Mouse (Mus musculus): ENCODE data around the gene Ptch2. TPM values are rescaled to one million over a fixed set of nuclear protein-coding genes. Genes with fewer than 3 reads are reported as not detected.

Gene Ptch2
- polyA plus RNA-seq, 1 experiment from 2014 or later = 7.1 TPM

- ATAC-seq (ENCODE audit: low FRiP score) = no peak
- Histone ChIP-seq H3K9ac (replicated peaks) (no peak overlapping the region), H3K4me3 (replicated peaks) (no peak overlapping the region), H3K27ac (replicated peaks) (no peak overlapping the region), H3K4me1 (peaks cover 36% of the 10 kb centered on the region), H3K27me3 (replicated peaks) (no peaks in the 10 kb centered on the region), H3K4me2 (no peak overlapping the region), H3K9me3 (replicated peaks) (no peaks in the 10 kb centered on the region), H3K36me3 (peaks cover 11% of the 10 kb centered on the region)
- 85% methylated on average over 7 of the region's 9 CpGs for WGBS
These were observed 27.8 kb downstream of the Ptch2 start for GRCm38 (mm10) chr4:117123546-117124217.

GRCm38 (mm10) chr4:117124218-117124517 is 28.3 kb downstream of the Ptch2 start:
- Histone ChIP-seq H3K27ac (replicated peaks) (no peak overlapping the region), H3K4me2 (no peak overlapping the region)
- 85% methylated on average over 3 of the region's 3 CpGs for WGBS

GRCm38 (mm10) chr4:117124518-117125347 is 28.9 kb downstream of the Ptch2 start:
- ATAC-seq (ENCODE audit: low FRiP score) = no peak
- Histone ChIP-seq H3K9me3 (replicated peaks) (no peaks in the 10 kb centered on the region), H3K4me3 (replicated peaks) (no peak overlapping the region), H3K27ac (replicated peaks) (peak overlapping the region; percentile 76), H3K9ac (replicated peaks) (peak overlapping the region; percentile 43; the same call in 1 of the 2 replicates), H3K36me3 (peaks cover 21% of the 10 kb centered on the region), H3K27me3 (replicated peaks) (no peaks in the 10 kb centered on the region), H3K4me1 (peaks cover 30% of the 10 kb centered on the region), H3K4me2 (peak overlapping the region; percentile 13)
- 70% methylated on average over 14 of the region's 14 CpGs for WGBS

More at GRCm38 (mm10) chr4:117124218-117124517, 28.3 kb downstream of the Ptch2 start:
- Histone ChIP-seq H3K4me1 (peaks cover 36% of the 10 kb centered on the region), H3K4me3 (replicated peaks) (no peak overlapping the region), H3K9me3 (replicated peaks) (no peaks in the 10 kb centered on the region), H3K9ac (replicated peaks) (no peak overlapping the region), H3K36me3 (peaks cover 16% of the 10 kb centered on the region), H3K27me3 (replicated peaks) (no peaks in the 10 kb centered on the region)
- no peak for ATAC-seq (ENCODE audit: low FRiP score)

GRCm38 (mm10) chr4:117125348-117125909 is 29.6 kb downstream of the Ptch2 start, which contains the start of gene Btbd19:
Btbd19 (minus strand) TSS chr4:117125725.
- no peaks in the 10 kb centered on the region for H3K27me3 ChIP-seq (replicated peaks)
- H3K36me3 ChIP-seq = peaks cover 28% of the 10 kb centered on the region
- 29% methylated on average over 8 of the region's 8 CpGs for WGBS
- no peaks in the 10 kb centered on the region for H3K9me3 ChIP-seq (replicated peaks)
- H3K4me1 ChIP-seq = peaks cover 27% of the 10 kb centered on the region
- peak within 1 kb of the TSS; percentile 76 for H3K27ac ChIP-seq (replicated peaks)
- 0 out of 2 replicates have a peak, but pooled peaks have one; percentile 10 for ATAC-seq (ENCODE audit: low FRiP score)
- peak within 1 kb of the TSS; percentile 13 for H3K4me2 ChIP-seq
- H3K4me3 ChIP-seq (replicated peaks) = no peak within 1 kb of the TSS
- H3K9ac ChIP-seq (replicated peaks) = peak within 1 kb of the TSS; percentile 43

- H3K27me3 ChIP-seq (replicated peaks) = no peaks in the 10 kb centered on the region
- no peak overlapping the region for H3K4me3 ChIP-seq (replicated peaks)
- 54% methylated on average over 15 of the region's 15 CpGs for WGBS
- peaks cover 24% of the 10 kb centered on the region for H3K4me1 ChIP-seq
- H3K36me3 ChIP-seq = peaks cover 34% of the 10 kb centered on the region
- no peak overlapping the region; the same call in 1 of the 2 replicates for H3K4me2 ChIP-seq
- H3K9ac ChIP-seq (replicated peaks) = peak overlapping the region; percentile 43
- H3K27ac ChIP-seq (replicated peaks) = peak overlapping the region; percentile 76
- no peak for ATAC-seq (ENCODE audit: low FRiP score)
- H3K9me3 ChIP-seq (replicated peaks) = no peaks in the 10 kb centered on the region
These were observed 30.2 kb downstream of the Ptch2 start for GRCm38 (mm10) chr4:117125910-117126674.

- no peak within 1 kb of the TSS for H3K4me3 ChIP-seq (replicated peaks)
- no peak for ATAC-seq (ENCODE audit: low FRiP score)
- H3K4me2 ChIP-seq = peak within 1 kb of the TSS; percentile 13; the same call in 1 of the 2 replicates
- peaks cover 39% of the 10 kb centered on the region for H3K36me3 ChIP-seq
- 88% methylated on average over 9 of the region's 9 CpGs for WGBS
- no peaks in the 10 kb centered on the region for H3K9me3 ChIP-seq (replicated peaks)
- H3K9ac ChIP-seq (replicated peaks) = peak within 1 kb of the TSS; percentile 43
- H3K4me1 ChIP-seq = peaks cover 26% of the 10 kb centered on the region
- H3K27ac ChIP-seq (replicated peaks) = peak within 1 kb of the TSS; percentile 76
- H3K27me3 ChIP-seq (replicated peaks) = no peaks in the 10 kb centered on the region
These were observed 30.9 kb downstream of the Ptch2 start, which contains the start of gene Tctex1d4 for GRCm38 (mm10) chr4:117126675-117127290. Tctex1d4 (plus strand) TSS chr4:117126794.

- WGBS = 89% methylated on average over 33 of the region's 33 CpGs
- no peak overlapping the region for H3K4me2 ChIP-seq
- H3K36me3 ChIP-seq = peaks cover 39% of the 10 kb centered on the region
- no peaks in the 10 kb centered on the region for H3K27me3 ChIP-seq (replicated peaks)
- H3K27ac ChIP-seq (replicated peaks) = no peak overlapping the region
- peaks cover 40% of the 10 kb centered on the region for H3K4me1 ChIP-seq
- H3K9ac ChIP-seq (replicated peaks) = no peak overlapping the region
- ATAC-seq (ENCODE audit: low FRiP score) = no peak
- H3K9me3 ChIP-seq (replicated peaks) = no peaks in the 10 kb centered on the region
- H3K4me3 ChIP-seq (replicated peaks) = no peak overlapping the region
These were observed 32.3 kb downstream of the Ptch2 start for GRCm38 (mm10) chr4:117127991-117128686.

GRCm38 (mm10) chr4:117130790-117131189 is 34.9 kb downstream of the Ptch2 start:
- no peak for ATAC-seq (ENCODE audit: low FRiP score)
- Histone ChIP-seq H3K9ac (replicated peaks) (no peak overlapping the region), H3K36me3 (peaks cover 39% of the 10 kb centered on the region), H3K27me3 (replicated peaks) (no peaks in the 10 kb centered on the region), H3K4me1 (peaks cover 35% of the 10 kb centered on the region), H3K27ac (replicated peaks) (no peak overlapping the region), H3K4me2 (no peak overlapping the region), H3K4me3 (replicated peaks) (no peak overlapping the region), H3K9me3 (replicated peaks) (no peaks in the 10 kb centered on the region)
- WGBS = 40% methylated on average over 6 of the region's 6 CpGs

- no peak for ATAC-seq (ENCODE audit: low FRiP score)
- H3K9ac ChIP-seq (replicated peaks) = no peak overlapping the region
- no peak overlapping the region for H3K27ac ChIP-seq (replicated peaks)
- no peaks in the 10 kb centered on the region for H3K27me3 ChIP-seq (replicated peaks)
- no peak overlapping the region for H3K4me3 ChIP-seq (replicated peaks)
- H3K9me3 ChIP-seq (replicated peaks) = no peaks in the 10 kb centered on the region
- H3K4me1 ChIP-seq = peaks cover 33% of the 10 kb centered on the region
- H3K36me3 ChIP-seq = peaks cover 39% of the 10 kb centered on the region
- WGBS = 55% methylated on average over 6 of the region's 6 CpGs
- H3K4me2 ChIP-seq = 0 out of 2 replicates have a peak overlapping the region, but pooled peaks have one; percentile 73
These were observed 35.3 kb downstream of the Ptch2 start for GRCm38 (mm10) chr4:117131198-117131597.

GRCm38 (mm10) chr4:117131890-117132793 is 36.3 kb downstream of the Ptch2 start:
- WGBS = 10% methylated on average over 7 of the region's 7 CpGs
- Histone ChIP-seq H3K4me2 (peak overlapping the region; percentile 73), H3K4me1 (peaks cover 29% of the 10 kb centered on the region), H3K9ac (replicated peaks) (peak overlapping the region; percentile 85), H3K27ac (replicated peaks) (no peak overlapping the region; the same call in 1 of the 2 replicates), H3K36me3 (peaks cover 38% of the 10 kb centered on the region), H3K27me3 (replicated peaks) (no peaks in the 10 kb centered on the region), H3K4me3 (replicated peaks) (peak overlapping the region; percentile 91), H3K9me3 (replicated peaks) (no peaks in the 10 kb centered on the region)
- ATAC-seq (ENCODE audit: low FRiP score) = no peak

Measured in neural tube, embryonic 15.5 days (tissue).